Mouse (Mus musculus) limb, embryonic 15.5 days (tissue): ENCODE measurements at regions not wholly inside any gene's neighbourhood (a gene's known extent, or its start where the extent isn't known, plus 50 kb on each side); places are given as distances from the start of the nearest gene placed in this dataset.
"Not testable (repeated sequence)": the region's sequence is repeated elsewhere in the genome, so short reads cannot be mapped to it uniquely, and the experiment has no call there.

Experiments used
- ATAC-seq: fragments of 200-750 bp; cut with Nextera tagmentation; 2 replicates; pipeline ENCODE4 v1.8.0; 2017; ENCODE audit warnings: low read depth, moderate TSS enrichment; ENCODE audit not compliant: insufficient number of reproducible peaks, low FRiP score, low TSS enrichment
- H3K27ac ChIP-seq: fragments of 300-500 bp; sonication (generic); 2 replicates; pipeline ENCODE4 v1.5.1; 2015; ENCODE audit warnings: moderate library complexity, mild to moderate bottlenecking, inconsistent platforms
- H3K27me3 ChIP-seq: fragments of 300-500 bp; sonication (generic); 2 replicates; pipeline ENCODE4 v1.6.1; 2015; ENCODE audit warnings: inconsistent platforms
- H3K36me3 ChIP-seq: fragments of 300-500 bp; sonication (generic); 2 replicates; pipeline ENCODE4 v1.6.1; 2015; ENCODE audit warnings: inconsistent platforms
- H3K4me1 ChIP-seq: fragments of 300-500 bp; sonication (generic); 2 replicates; pipeline ENCODE4 v1.6.1; 2015; ENCODE audit warnings: inconsistent platforms
- H3K4me2 ChIP-seq: fragments of 300-500 bp; sonication (generic); 2 replicates; pipeline ENCODE4 v1.6.1; 2015; ENCODE audit warnings: mild to moderate bottlenecking, inconsistent platforms
- H3K4me3 ChIP-seq: fragments of 300-500 bp; sonication (generic); 2 replicates; pipeline ENCODE4 v1.5.1; 2015; ENCODE audit warnings: mild to moderate bottlenecking, inconsistent platforms
- H3K9ac ChIP-seq: fragments of 300-500 bp; sonication (generic); 2 replicates; pipeline ENCODE4 v1.6.1; 2015; ENCODE audit warnings: inconsistent platforms
- H3K9me3 ChIP-seq: fragments of 300-500 bp; sonication (generic); 2 replicates; pipeline ENCODE4 v1.6.1; 2016; ENCODE audit warnings: inconsistent platforms
- WGBS: fragments of 180-500 bp; shearing (Covaris S2); methylation state at CpG from one replicate; pipeline ENCODE4 v1.1.7; 2015; 5-methylcytosine and 5-hydroxymethylcytosine counted together

DNA sequence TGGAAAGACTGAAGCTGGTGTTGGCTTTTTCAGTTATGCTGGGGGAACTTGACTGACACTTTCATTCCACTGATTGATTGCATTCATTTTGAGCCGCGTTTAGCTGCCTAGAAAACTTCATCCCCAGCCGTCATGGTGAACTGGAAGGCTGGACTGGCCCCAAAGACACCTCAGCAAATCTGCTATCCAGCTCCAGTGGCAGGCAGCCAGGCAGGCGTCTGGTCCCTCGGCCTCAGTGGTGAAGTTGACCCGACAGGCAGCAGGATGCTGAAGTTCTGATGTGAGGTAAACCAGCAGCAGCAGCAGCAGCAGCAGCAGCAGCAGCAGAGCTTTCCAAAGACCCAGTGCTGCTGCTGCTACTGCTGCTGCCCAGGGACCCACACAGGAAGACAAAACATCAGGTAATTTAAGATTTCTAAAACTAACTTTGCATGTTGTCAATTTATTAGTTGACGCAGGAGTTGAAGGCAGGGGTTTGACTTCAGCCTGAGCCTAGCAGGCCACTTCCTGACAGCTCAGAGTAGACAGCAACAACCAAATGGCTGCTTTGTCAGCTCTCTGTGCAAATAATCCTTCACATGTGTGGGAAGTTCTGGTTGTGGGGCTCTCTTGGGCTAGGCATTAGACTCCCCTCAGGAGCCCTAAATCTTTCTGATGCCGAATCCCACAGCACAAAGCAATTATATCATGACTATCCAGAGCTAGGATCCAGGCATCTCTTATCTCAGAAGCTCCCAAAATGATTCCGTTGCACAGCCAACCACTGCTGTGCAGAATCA is 200.4 kb upstream of the Nhs start:
- H3K36me3 ChIP-seq, result no peaks in the 10 kb centered on the region
- H3K4me3 ChIP-seq, result no peak overlapping the region
- H3K4me2 ChIP-seq, result no peak overlapping the region
- peak overlapping the region; percentile 47; the same call in 1 of the 2 replicates for H3K27ac ChIP-seq
- no peak overlapping the region for H3K9ac ChIP-seq
- H3K4me1 ChIP-seq, result 0 out of 2 replicates have a peak, but pooled peaks cover 2% of the 10 kb centered on the region
- peaks cover 11% of the 10 kb centered on the region for H3K27me3 ChIP-seq
- WGBS, result 35% methylated on average over 9 of the region's 9 CpGs
- ATAC-seq, result no peak
- H3K9me3 ChIP-seq, result no peaks in the 10 kb centered on the region

DNA sequence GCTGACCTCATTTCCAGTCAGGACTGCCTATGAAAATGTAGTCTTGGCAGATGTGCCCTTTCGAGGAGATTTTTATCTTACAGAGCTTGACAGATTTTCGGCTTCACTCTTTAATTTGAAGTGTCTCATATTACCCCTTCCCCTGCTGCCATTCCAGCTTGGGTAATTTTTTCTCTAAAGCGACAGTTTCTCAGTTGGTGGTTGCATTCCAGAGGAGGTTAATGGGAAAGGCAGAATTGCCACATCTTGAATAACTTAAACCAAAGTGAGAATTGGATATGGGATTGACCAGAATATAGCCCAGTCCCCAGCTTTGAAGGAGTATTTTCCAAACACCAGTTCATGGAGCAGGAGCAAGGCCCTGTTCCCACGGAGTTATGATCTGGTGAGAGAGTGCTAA is 188.8 kb upstream of the Nhs start:
- peaks cover 14% of the 10 kb centered on the region for H3K27me3 ChIP-seq
- H3K27ac ChIP-seq, result no peak overlapping the region; the same call in 1 of the 2 replicates
- no peak for ATAC-seq
- H3K4me2 ChIP-seq, result no peak overlapping the region
- no peaks in the 10 kb centered on the region for H3K9me3 ChIP-seq
- H3K4me1 ChIP-seq, result no peaks in the 10 kb centered on the region; the same call in 1 of the 2 replicates
- H3K4me3 ChIP-seq, result no peak overlapping the region
- H3K36me3 ChIP-seq, result no peaks in the 10 kb centered on the region
- 30% methylated on average over 4 of the region's 4 CpGs for WGBS
- H3K9ac ChIP-seq, result no peak overlapping the region

DNA sequence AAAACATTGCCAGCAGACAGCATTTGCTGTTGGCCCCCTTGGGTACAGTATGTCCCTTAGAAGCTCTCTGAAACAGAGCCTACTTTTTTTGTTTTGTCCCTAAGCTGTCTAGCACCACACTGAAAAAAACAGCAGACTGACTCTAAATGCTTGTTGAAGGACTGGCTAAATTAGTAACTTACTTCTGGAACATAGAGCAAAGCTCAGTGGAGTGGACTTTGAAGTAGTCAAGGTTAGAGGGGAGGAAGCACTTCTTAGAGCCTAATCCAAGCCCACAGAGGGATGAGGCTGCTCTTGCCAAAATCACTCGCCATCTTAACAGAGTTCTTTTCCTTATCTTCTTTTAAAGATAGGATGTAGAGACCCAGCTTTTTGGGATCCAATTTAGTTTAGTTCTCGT is 188.4 kb upstream of the Nhs start:
- no peaks in the 10 kb centered on the region; the same call in 1 of the 2 replicates for H3K4me1 ChIP-seq
- no peaks in the 10 kb centered on the region for H3K9me3 ChIP-seq
- no peak overlapping the region for H3K9ac ChIP-seq
- no peak overlapping the region for H3K4me2 ChIP-seq
- no peak overlapping the region for H3K27ac ChIP-seq
- peaks cover 14% of the 10 kb centered on the region for H3K27me3 ChIP-seq
- no peaks in the 10 kb centered on the region for H3K36me3 ChIP-seq
- H3K4me3 ChIP-seq, result no peak overlapping the region
- 31% methylated on average over 2 of the region's 2 CpGs for WGBS
- no peak for ATAC-seq

DNA sequence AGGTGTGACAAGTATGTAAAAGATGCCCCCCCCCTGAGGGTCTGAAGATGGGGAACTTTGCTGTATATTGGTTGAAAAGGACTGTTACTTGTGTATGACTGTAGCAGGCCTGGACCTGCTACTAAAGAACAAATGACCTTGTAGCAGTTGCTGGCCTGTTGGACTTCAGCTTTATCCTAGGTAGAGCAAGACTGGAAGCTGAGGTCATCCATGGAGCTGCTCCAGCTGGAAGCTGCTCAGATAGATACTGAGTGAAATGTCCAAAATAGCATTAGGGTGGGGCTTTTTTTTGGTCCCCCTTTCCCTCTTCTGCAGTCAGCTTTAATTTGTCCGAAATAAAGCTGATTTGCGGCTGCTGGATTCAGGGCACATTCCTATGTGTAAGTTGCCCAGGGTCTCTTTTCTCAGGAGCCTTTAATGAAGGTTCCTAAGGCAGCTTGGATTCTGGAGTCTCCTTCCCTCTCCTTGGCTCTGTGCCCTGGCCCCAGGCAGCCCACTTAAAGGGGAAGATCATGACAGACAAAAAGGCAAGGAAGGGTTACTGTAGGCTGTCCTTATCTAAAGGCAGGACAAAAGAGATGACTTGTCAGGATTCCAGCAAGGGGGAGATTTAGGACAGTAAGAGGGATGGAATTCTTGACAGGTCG is 186.1 kb upstream of the Nhs start:
- no peak overlapping the region for H3K4me2 ChIP-seq
- peaks cover 12% of the 10 kb centered on the region for H3K27me3 ChIP-seq
- H3K9me3 ChIP-seq, result no peaks in the 10 kb centered on the region
- no peak overlapping the region for H3K9ac ChIP-seq
- H3K36me3 ChIP-seq, result no peaks in the 10 kb centered on the region
- H3K27ac ChIP-seq, result no peak overlapping the region
- 47% methylated on average over 3 of the region's 3 CpGs for WGBS
- H3K4me1 ChIP-seq, result no peaks in the 10 kb centered on the region; the same call in 1 of the 2 replicates
- H3K4me3 ChIP-seq, result no peak overlapping the region
- ATAC-seq, result no peak

DNA sequence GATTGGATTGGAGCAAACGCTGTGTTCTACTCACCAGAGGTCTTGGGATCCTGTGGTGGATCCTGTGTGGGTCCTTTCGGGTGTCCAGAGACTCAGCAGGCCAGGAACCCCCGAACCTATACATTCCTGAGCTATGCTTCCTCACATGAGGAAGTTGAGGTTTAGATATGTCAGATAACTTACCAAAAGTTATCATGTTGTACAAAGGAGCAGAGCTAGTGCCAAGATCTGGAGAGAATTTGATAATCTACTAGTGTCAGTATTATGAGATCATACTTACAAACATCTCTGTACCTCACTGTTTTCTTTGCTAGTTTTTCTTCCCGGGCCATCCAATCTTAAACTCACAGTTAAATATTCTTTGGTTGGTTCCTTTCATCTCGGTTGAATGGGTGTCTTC is 172.6 kb upstream of the Nhs start:
- Histone ChIP-seq H3K4me1 (no peaks in the 10 kb centered on the region), H3K27me3 (peaks cover 5% of the 10 kb centered on the region; the same call in 1 of the 2 replicates), H3K9ac (no peak overlapping the region), H3K9me3 (no peaks in the 10 kb centered on the region), H3K4me2 (no peak overlapping the region), H3K4me3 (no peak overlapping the region), H3K36me3 (no peaks in the 10 kb centered on the region), H3K27ac (no peak overlapping the region)
- WGBS, result 83% methylated on average over 5 of the region's 5 CpGs
- ATAC-seq, result no peak

DNA sequence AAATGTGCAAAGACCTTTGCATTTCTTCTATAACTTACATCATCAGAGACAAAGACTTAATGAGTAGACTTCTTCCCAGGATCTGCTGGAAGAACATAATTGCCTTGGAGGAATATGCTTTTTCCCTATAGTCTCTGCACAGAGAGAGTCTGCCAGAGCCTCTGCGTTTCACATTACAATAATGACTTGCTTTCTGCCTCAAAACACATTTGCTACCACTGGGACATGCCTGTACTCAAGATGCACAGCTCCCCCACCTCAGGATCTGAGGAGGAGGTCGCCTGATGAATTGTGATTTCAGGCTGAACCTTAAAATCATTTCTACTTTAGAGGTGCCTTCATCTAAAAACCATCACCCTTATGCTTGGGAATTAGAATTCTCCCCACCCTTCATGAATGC is 148.1 kb upstream of the Nhs start:
- H3K4me2 ChIP-seq, result no peak overlapping the region
- 65% methylated on average over 2 of the region's 2 CpGs for WGBS

DNA sequence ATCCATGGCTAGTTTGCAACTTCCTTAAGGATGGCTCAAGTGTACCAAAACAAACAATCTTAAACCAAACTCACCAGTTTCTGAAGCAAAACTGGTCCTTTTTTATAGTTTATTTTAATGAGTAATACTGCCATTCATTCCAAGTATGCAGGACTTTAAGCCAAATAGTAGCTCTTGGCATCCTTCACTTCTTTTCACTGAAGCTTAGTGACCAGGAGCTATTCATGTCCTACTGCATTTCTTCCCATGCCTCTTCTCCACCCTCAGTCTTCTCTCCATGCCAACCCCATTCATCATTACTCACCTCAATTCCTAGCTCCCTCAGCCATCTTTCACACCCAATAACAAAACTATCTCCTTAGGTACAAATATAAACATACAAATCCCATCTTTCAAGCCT is 144.6 kb upstream of the Nhs start:
- no peak overlapping the region for H3K4me3 ChIP-seq
- H3K9me3 ChIP-seq, result no peaks in the 10 kb centered on the region
- no peaks in the 10 kb centered on the region for H3K4me1 ChIP-seq
- no peak for ATAC-seq
- H3K4me2 ChIP-seq, result no peak overlapping the region
- no peak overlapping the region for H3K27ac ChIP-seq
- H3K9ac ChIP-seq, result no peak overlapping the region
- no peaks in the 10 kb centered on the region for H3K36me3 ChIP-seq
- peaks cover 2% of the 10 kb centered on the region for H3K27me3 ChIP-seq

More for the DNA sequence above, 148.1 kb upstream of the Nhs start:
- H3K4me3 ChIP-seq, result no peak overlapping the region
- no peak for ATAC-seq
- H3K4me1 ChIP-seq, result no peaks in the 10 kb centered on the region
- H3K27ac ChIP-seq, result no peak overlapping the region
- H3K27me3 ChIP-seq, result peaks cover 3% of the 10 kb centered on the region
- no peaks in the 10 kb centered on the region for H3K9me3 ChIP-seq
- no peaks in the 10 kb centered on the region for H3K36me3 ChIP-seq
- no peak overlapping the region for H3K9ac ChIP-seq

DNA sequence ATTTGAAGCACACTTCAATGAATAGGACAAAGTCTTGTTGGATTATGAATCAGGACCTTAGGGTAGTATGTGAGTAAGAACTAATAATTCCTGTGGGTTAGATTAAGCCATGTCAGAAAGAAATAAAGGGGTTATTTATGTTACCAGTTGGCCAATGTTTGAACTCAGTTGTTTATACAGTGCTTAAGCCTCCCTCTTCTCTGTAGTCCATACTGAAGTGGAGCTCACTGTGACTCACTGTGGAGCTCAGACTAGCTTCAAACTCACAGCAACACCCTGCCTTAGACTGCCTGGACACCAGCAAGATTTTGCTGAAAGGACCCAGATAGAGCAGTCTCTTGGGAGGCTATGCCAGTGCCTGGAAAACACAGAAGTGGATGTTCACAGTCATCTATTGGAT is 143.3 kb upstream of the Nhs start:
- Histone ChIP-seq H3K9ac (no peak overlapping the region), H3K27ac (no peak overlapping the region), H3K27me3 (no peaks in the 10 kb centered on the region; the same call in 1 of the 2 replicates), H3K36me3 (no peaks in the 10 kb centered on the region), H3K4me1 (no peaks in the 10 kb centered on the region), H3K4me2 (no peak overlapping the region), H3K9me3 (no peaks in the 10 kb centered on the region), H3K4me3 (no peak overlapping the region)
- ATAC-seq, result no peak

DNA sequence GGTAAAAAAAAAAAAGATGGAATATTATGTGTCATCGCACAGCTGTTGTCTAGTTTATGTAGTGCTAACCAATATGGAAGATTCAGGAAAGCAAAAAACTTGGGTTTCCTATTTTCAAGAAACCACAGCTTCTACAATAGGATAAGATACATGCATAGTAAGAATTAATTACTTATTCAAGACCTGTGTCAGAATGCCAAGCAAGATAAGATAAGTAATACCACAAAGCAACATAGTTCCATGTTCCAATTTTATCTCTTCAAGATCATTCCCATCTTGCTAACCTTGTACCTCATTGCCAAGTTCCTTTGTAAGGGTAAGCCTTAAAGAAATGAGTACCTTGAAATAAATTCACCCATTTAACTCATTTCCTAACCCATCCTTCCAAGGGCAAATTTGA is 131.7 kb upstream of the Nhs start:
- Histone ChIP-seq H3K9ac (no peak overlapping the region), H3K36me3 (no peaks in the 10 kb centered on the region), H3K9me3 (no peaks in the 10 kb centered on the region), H3K27ac (no peak overlapping the region), H3K4me3 (no peak overlapping the region), H3K27me3 (no peaks in the 10 kb centered on the region), H3K4me2 (no peak overlapping the region), H3K4me1 (no peaks in the 10 kb centered on the region)
- WGBS, result 100% methylated on average over 1 of the region's 1 CpGs
- no peak for ATAC-seq

DNA sequence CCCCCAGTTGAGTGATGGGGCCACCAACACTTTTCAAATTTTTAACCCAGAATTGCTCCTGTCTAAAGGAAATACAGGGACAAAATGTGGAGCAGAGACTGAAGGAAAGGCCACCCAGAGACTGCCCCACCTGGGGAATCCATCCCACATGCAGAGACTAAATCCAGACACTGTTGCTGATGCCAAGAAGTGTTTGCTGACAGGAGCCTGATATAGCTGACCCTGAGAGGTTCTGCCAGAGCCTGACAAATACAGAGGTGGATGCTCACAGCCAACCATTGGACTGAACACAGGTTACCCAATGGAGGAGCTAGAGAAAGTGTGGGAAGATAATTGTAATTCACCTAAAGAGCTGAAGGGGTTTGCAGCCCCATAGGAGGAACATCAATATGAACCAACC is 126.6 kb upstream of the Nhs start:
- H3K27ac ChIP-seq, H3K27me3 ChIP-seq, H3K4me1 ChIP-seq, H3K9me3 ChIP-seq, H3K4me3 ChIP-seq, H3K4me2 ChIP-seq, H3K36me3 ChIP-seq, H3K9ac ChIP-seq, ATAC-seq: not testable (repeated sequence)

DNA sequence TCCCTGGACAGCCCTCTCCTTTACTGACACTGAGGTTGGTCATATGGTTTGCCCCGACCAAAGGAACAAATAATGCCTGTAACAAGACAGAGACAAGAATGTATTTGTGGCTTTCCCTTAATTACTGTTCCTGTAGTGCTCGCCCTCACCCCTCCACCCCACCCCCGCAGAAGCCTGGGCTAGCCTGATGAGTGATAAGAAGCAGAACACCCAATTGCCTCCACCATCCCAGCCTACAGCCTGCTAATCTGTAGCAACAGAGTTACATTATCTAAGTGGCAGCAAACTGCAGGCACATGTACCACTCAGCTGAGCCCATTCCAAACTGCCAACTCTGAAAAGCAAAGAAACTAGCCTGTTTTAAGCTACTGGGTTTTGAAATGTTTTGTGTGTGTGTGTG is 124.7 kb upstream of the Nhs start:
- H3K27ac ChIP-seq, result no peak overlapping the region
- H3K4me3 ChIP-seq, result no peak overlapping the region
- H3K36me3 ChIP-seq, result no peaks in the 10 kb centered on the region
- no peaks in the 10 kb centered on the region for H3K4me1 ChIP-seq
- no peaks in the 10 kb centered on the region for H3K27me3 ChIP-seq
- H3K9ac ChIP-seq, result no peak overlapping the region
- no peak for ATAC-seq
- H3K4me2 ChIP-seq, result no peak overlapping the region
- no peaks in the 10 kb centered on the region for H3K9me3 ChIP-seq
- 54% methylated on average over 3 of the region's 3 CpGs for whole genome bisulfite sequencing

DNA sequence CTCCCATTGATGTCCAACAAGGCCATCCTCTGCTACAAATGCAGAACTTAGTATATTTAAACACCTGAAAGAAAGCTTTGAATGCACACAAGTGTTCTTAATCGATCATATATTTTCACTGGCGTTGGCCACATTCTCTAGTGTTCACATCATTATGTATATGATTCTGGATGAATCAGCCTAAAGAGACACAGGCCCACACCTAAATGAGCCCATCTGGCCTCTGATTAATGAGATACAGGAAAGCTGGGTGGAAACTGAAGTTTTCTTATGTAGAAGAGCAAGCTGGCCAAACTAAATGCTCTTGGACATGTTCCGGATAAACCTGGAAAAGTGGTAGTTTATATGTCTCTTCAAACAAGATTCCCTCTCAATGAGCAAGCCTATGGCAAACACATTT is 123.2 kb upstream of the Nhs start:
- Histone ChIP-seq H3K4me2 (no peak overlapping the region), H3K4me3 (no peak overlapping the region), H3K27ac (no peak overlapping the region), H3K27me3 (no peaks in the 10 kb centered on the region), H3K9me3 (no peaks in the 10 kb centered on the region), H3K36me3 (no peaks in the 10 kb centered on the region), H3K4me1 (no peaks in the 10 kb centered on the region), H3K9ac (no peak overlapping the region)
- 82% methylated on average over 3 of the region's 3 CpGs for WGBS
- no peak for ATAC-seq
